ENCODE assay signal across 23 mouse cellular contexts in the genomic region with DNA sequence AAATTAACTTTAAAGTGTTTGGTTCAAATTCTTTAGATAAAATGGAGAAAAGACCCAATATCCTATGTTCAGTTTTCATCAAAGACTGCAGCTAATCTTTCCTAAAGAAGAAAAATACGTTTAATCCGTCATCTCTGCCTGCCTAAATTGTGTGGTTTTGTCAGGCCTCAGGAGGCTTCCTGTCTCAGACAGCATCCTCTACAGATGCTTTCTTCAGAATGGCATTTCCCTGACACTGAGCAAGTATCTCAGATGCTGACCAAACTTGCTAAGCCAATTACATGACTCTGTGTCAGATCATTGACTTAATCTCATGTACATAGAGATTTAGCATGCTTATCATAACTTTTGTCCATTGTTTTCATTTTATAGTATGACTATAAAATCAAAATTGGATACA.
"Had no signal": no experiment of that assay in that cellular context is flagged by ENCODE, and none has a peak within 500 bp of the region (broad histone marks: within the 10 kb centered on the region; RNA-seq: fewer than 3 reads in every experiment).

No protein-coding gene starts in this region.

- H3K4me2 ChIP-seq: heart, embryonic 11.5 days; heart, embryonic 13.5 days; heart, embryonic 15.5 days; hindbrain, embryonic 13.5 days; limb, embryonic 13.5 days; limb, embryonic 15.5 days; liver, embryonic 12.5 days had no signal

- H3K9me3 ChIP-seq: heart, embryonic 13.5 days; heart, embryonic 15.5 days; hindbrain, embryonic 13.5 days; limb, embryonic 13.5 days; limb, embryonic 15.5 days; liver, embryonic 12.5 days had no signal

- DNase-seq: gastrocnemius, postnatal 14 days; gastrocnemius, postnatal 36 days; heart, adult 11 months; heart, adult 2 months; heart, postnatal 14 days; heart, postnatal 36 days; kidney, adult 11 months; kidney, adult 8-10 months; kidney, postnatal 14 days; kidney, postnatal 36 days; layer of hippocampus, adult 9-11 months; layer of hippocampus, postnatal 36 days; left cerebral cortex, postnatal 4 days had no signal

- H3K27ac ChIP-seq: heart, adult 2 months; heart, embryonic 13.5 days; heart, embryonic 15.5 days; hindbrain, embryonic 13.5 days; limb, embryonic 13.5 days; limb, embryonic 15.5 days; liver, embryonic 12.5 days; liver, embryonic 14.5 days had no signal

- ATAC-seq: hindbrain, embryonic 16.5 days; intestine, embryonic 16.5 days; liver, embryonic 12.5 days had no signal

- H3K9ac ChIP-seq: heart, embryonic 13.5 days; heart, embryonic 15.5 days; hindbrain, embryonic 13.5 days; limb, embryonic 13.5 days; limb, embryonic 15.5 days; liver, embryonic 12.5 days; liver, embryonic 14.5 days had no signal

- H3K4me1 ChIP-seq: heart, embryonic 13.5 days; heart, embryonic 15.5 days; limb, embryonic 13.5 days; limb, embryonic 15.5 days had no signal

- H3K4me3 ChIP-seq: heart, adult 2 months; heart, embryonic 13.5 days; heart, embryonic 15.5 days; hindbrain, embryonic 13.5 days; limb, embryonic 13.5 days; limb, embryonic 15.5 days; liver, embryonic 12.5 days had no signal

- H3K27me3 ChIP-seq: heart, embryonic 13.5 days; heart, embryonic 15.5 days; hindbrain, embryonic 13.5 days; limb, embryonic 13.5 days; limb, embryonic 15.5 days; liver, embryonic 12.5 days had no signal

- H3K36me3 ChIP-seq: heart, embryonic 13.5 days; heart, embryonic 15.5 days; hindbrain, embryonic 13.5 days; limb, embryonic 13.5 days; limb, embryonic 15.5 days; liver, embryonic 12.5 days had no signal
